Mouse (Mus musculus) embryonic fibroblast, embryonic 13.5 days (primary cell): ENCODE results near the gene Fzr1. TPM values are rescaled to one million over a fixed set of nuclear protein-coding genes. Genes with fewer than 3 reads are reported as not detected.
A peak's percentile ranks its signal among the peaks of the same experiment; 100 is the strongest.

Source experiments
- H3K27ac ChIP-seq: 2 replicates; pipeline ENCODE4 v1.5.1; 2012; ENCODE audit warnings: low read length, control low read depth, inconsistent platforms; ENCODE audit not compliant: insufficient read depth
- H3K4me1 ChIP-seq: 2 replicates; pipeline ENCODE4 v1.6.1; 2011; ENCODE audit warnings: low read length; ENCODE audit not compliant: control insufficient read depth, insufficient read depth
- H3K4me3 ChIP-seq: 2 replicates; pipeline ENCODE4 v1.5.1; 2011; ENCODE audit warnings: mild to moderate bottlenecking, control low read depth, low read length; ENCODE audit not compliant: insufficient read depth
- CTCF ChIP-seq: IDR thresholded peaks from 2 replicates; pipeline ENCODE4 v1.5.1; 2011; ENCODE audit warnings: mild to moderate bottlenecking, control low read depth, low read length, moderate library complexity, borderline replicate concordance; ENCODE audit not compliant: insufficient read depth
- POLR2A ChIP-seq: IDR thresholded peaks from 2 replicates; pipeline ENCODE4 v1.6.1; 2011; ENCODE audit warnings: low read depth, mild to moderate bottlenecking, control low read depth, low read length, moderate library complexity
- polyA plus RNA-seq: library from polyadenylated mRNA; stranded (reverse); fragments of >200 nt; gene quantifications from 2 replicates; pipeline ENCODE4 v1.2.4, GENCODE M21; 2011; ENCODE audit warnings: low read depth; ENCODE audit not compliant: missing spikeins, insufficient read length

Fzr1 gene
- polyA plus RNA-seq, 1 experiment: 26.7 TPM

GRCm38 (mm10) chr10:81403511-81403910, 25.2 kb upstream of the Fzr1 start:
- Histone ChIP-seq H3K27ac (no peak overlapping the region), H3K4me1 (peaks cover 23% of the 10 kb centered on the region), H3K4me3 (no peak overlapping the region)
- TF ChIP-seq CTCF (no peak), POLR2A (no peak)

DNA sequence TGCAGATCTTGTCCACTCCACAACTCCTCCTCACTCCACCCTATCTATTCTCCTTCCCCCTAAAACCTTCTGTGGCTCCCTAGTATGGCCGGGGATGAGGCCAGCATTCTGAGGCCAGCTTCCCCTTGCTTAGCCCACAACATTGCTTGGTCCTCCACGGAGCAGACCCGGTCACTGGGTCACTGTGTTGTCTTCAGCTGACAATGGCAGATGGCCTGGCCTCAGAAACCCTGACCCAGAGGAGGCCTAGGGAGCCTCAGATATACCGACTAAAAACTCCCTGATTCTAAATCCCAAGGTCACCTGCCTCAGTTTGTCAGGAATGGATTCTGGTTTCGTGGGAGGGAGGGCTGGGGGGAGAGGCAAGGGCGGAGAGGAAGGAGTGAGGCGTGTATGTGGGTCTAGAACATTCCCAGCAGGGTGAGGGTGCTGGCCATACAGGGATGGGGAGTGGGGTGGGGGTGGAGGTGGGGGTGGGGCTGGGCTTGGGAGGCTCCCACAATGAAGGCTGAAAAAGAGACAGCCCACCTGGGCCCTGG, 24.0 kb upstream of the Fzr1 start:
- no peak overlapping the region for H3K4me3 ChIP-seq
- H3K27ac ChIP-seq: peak overlapping the region; percentile 92
- peaks cover 15% of the 10 kb centered on the region for H3K4me1 ChIP-seq
- no peak for TF ChIP-seq POLR2A
- TF ChIP-seq CTCF: no peak

DNA sequence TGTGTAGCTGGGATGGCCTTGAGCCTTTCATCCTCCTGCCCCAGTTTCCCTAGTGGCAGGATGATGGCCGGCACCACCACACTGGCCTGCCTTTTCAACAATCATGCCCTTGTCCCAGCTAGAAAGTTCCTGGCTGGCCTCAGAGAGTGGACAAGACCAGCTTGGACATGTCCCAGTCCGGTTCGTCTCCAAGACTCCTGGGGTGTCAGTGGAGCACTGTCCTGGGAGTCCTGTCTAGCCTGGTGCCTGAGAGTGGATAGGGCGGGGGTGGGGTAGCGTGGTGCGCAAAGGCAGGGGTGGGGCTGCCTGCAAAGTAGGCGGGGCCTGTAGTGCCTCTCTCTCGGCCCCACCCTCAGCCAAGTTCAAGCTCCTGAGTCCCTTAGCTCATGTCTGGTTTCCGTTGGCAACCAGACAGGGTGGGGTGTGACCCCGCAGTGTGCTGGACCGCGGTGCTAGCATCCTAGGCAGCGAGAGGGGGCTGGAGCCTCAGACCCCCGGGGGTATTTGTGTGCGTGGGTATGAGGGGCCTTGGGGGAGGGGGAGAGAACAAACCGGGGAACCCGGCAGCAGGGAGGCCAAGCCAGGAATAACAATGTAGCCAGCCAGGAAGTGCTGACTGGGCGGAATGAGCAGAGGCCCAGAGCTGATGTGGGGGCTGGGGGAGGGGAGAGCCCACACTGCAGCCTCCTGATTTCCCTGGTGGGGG, 23.4 kb upstream of the Fzr1 start:
- peaks cover 10% of the 10 kb centered on the region; the same call in 1 of the 2 replicates for H3K4me1 ChIP-seq
- H3K27ac ChIP-seq: peak overlapping the region; percentile 92
- TF ChIP-seq CTCF (no peak), POLR2A (peak; percentile 56)
- H3K4me3 ChIP-seq: no peak overlapping the region

DNA sequence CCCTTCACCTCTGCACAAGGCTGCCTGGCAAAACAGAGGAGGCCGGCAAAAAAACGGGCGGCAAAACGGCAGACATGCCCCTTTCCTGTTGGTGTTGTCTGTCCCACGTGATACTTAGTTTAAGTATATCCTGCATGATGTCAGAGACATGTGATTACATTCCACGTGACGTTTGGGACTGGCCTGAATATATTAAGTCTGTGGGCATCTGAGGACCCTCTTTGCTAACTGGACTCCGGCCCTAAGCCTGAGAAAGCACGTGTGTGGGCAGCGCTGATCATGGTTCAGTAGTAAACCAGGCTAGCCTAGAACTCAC, 22.8 kb upstream of the Fzr1 start:
- peaks cover 10% of the 10 kb centered on the region; the same call in 1 of the 2 replicates for H3K4me1 ChIP-seq

DNA sequence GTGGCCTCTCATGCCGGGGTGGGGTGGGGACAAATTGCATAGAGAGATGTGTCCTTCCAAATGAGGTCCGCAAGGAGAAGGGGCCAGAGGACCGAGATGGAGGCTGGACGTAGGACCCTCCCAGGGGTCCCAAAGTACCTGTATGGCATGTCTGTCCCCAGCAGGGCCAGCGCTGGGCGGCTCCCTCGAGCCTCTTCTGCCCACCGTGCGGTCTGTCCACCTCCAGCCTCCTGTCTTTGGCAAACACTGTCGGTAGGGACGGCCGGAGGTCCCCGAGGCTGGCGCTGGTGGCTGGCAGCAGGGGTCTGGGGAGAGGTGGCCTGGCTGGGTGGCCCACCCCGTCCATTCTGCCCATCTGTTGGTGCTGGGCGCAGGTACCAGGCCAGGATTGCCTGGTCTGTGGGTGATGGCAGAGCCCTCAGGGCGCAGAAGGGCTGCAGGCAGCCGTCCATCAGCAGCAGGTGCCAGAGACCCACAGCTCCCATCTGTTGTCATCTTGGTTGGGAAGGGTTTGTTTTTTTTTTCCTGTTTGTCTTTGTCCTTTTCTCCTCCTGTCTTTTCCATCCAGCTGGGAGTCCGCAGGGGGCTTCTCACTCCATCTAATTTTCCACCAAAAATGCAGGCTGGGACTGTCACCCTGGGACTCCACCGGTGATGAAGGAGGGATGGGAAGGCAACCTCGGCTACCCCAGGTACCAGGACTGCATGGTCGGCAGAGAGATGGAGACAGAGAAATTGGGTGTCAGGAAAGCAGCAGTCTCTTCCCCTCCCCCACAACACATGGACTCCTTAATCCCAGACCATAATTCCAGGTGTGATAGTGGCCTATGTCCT, 22.3 kb upstream of the Fzr1 start:
- TF ChIP-seq POLR2A (no peak), CTCF (no peak)
- no peak overlapping the region for H3K27ac ChIP-seq
- no peak overlapping the region for H3K4me3 ChIP-seq
- peaks cover 10% of the 10 kb centered on the region; the same call in 1 of the 2 replicates for H3K4me1 ChIP-seq

More for the DNA sequence above, 22.8 kb upstream of the Fzr1 start:
- H3K4me3 ChIP-seq: no peak overlapping the region
- peak overlapping the region; percentile 63 for H3K27ac ChIP-seq
- no peak for TF ChIP-seq POLR2A
- TF ChIP-seq CTCF: no peak

DNA sequence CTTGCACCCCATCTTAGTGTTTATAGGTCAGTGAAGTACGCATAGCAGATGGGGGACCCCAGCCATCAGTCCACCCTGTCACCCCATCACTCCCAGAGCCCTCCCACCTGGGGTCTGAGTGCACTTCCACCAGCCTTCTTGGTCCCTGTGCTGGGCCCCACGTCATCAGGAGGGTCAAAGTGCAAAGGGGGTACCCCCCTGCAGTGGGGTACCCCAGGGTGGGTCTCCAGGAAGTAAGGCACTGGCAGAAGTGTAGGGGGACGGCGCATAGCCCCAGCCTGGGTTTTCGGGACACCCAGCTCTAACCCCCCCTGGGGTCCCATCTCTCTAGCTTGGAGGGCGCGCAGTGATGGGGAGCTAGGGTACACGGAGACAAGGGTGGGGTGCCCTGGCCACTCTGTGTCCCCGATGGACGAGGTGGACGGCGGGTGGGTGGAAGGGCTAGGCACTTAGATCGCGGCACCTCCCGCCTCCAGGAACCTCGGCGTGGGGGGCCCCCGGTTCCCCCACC, 21.5 kb upstream of the Fzr1 start:
- peaks cover 10% of the 10 kb centered on the region; the same call in 1 of the 2 replicates for H3K4me1 ChIP-seq
- no peak overlapping the region for H3K27ac ChIP-seq
- H3K4me3 ChIP-seq: no peak overlapping the region
- TF ChIP-seq POLR2A (no peak), CTCF (no peak)

GRCm38 (mm10) chr10:81399296-81399695, 21.0 kb upstream of the Fzr1 start:
- Histone ChIP-seq H3K27ac (no peak overlapping the region), H3K4me3 (no peak overlapping the region)

GRCm38 (mm10) chr10:81396749-81397148, 18.4 kb upstream of the Fzr1 start:
- TF ChIP-seq CTCF (no peak), POLR2A (no peak)
- Histone ChIP-seq H3K4me1 (0 out of 2 replicates have a peak, but pooled peaks cover 6% of the 10 kb centered on the region), H3K4me3 (no peak overlapping the region), H3K27ac (no peak overlapping the region)

More at GRCm38 (mm10) chr10:81399296-81399695, 21.0 kb upstream of the Fzr1 start:
- TF ChIP-seq CTCF: no peak
- TF ChIP-seq POLR2A: no peak
- H3K4me1 ChIP-seq: peaks cover 10% of the 10 kb centered on the region; the same call in 1 of the 2 replicates

DNA sequence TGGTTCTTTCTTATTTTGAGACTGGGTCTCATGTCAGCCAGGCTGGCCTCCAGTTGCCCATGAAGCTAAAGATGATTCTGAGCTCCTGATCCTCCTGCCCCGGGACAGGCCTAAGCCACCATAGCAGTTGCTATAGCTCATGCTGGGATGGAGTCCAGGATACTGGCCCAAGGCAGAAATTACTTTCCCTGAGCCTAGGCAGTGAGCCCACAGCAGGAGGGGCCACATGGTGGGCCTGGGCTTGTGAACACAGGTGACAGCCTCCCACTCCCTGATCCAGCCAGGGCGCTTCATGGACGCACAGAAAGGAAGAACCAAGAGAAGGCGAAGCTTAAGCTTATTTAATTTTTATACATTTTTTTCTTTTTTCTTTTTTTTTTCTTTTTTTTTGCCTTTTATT, 17.5 kb upstream of the Fzr1 start:
- H3K4me1 ChIP-seq: no peaks in the 10 kb centered on the region
- H3K27ac ChIP-seq: no peak overlapping the region
- no peak overlapping the region for H3K4me3 ChIP-seq
- no peak for TF ChIP-seq POLR2A
- no peak for TF ChIP-seq CTCF

GRCm38 (mm10) chr10:81395127-81395526, 16.8 kb upstream of the Fzr1 start:
- Histone ChIP-seq H3K4me3 (no peak overlapping the region), H3K27ac (no peak overlapping the region), H3K4me1 (no peaks in the 10 kb centered on the region)
- TF ChIP-seq CTCF (peak; percentile 89), POLR2A (no peak)
